Mouse (Mus musculus) kidney, embryonic 14.5 days (tissue): ENCODE measurements at regions not wholly inside any gene's neighbourhood (a gene's known extent, or its start where the extent isn't known, plus 50 kb on each side); places are given as distances from the start of the nearest gene placed in this dataset.

Source experiments
- ATAC-seq: fragments of 200-750 bp; cut with Nextera tagmentation; 2 replicates; pipeline ENCODE4 v1.8.0; 2017; ENCODE audit warnings: moderate number of reproducible peaks, mild to moderate bottlenecking, moderate TSS enrichment, moderate library complexity; ENCODE audit not compliant: low FRiP score, low TSS enrichment
- H3K27ac ChIP-seq: fragments of 300-500 bp; sonication (generic); 2 replicates; pipeline ENCODE4 v1.5.1; 2014; ENCODE audit warnings: low read depth, mild to moderate bottlenecking, low read length, moderate library complexity, mixed read lengths
- H3K27me3 ChIP-seq: fragments of 300-500 bp; sonication (generic); 2 replicates; pipeline ENCODE4 v1.6.1; 2014; ENCODE audit warnings: mild to moderate bottlenecking, low read length; ENCODE audit not compliant: control insufficient read depth, insufficient read depth
- H3K36me3 ChIP-seq: fragments of 300-500 bp; sonication (generic); 2 replicates; pipeline ENCODE4 v1.6.1; 2014; ENCODE audit warnings: low read length, mixed read lengths; ENCODE audit not compliant: control insufficient read depth, insufficient read depth
- H3K4me1 ChIP-seq: fragments of 300-500 bp; sonication (generic); 2 replicates; pipeline ENCODE4 v1.6.1; 2014; ENCODE audit warnings: low read length, mixed read lengths; ENCODE audit not compliant: control insufficient read depth, insufficient read depth
- H3K4me2 ChIP-seq: fragments of 300-500 bp; sonication (generic); replicated peaks from 2 replicates; pipeline ENCODE4 v1.6.1; 2014; ENCODE audit warnings: low read depth, mild to moderate bottlenecking, low read length
- H3K4me3 ChIP-seq: fragments of 300-500 bp; sonication (generic); 2 replicates; pipeline ENCODE4 v1.5.1; 2014; ENCODE audit warnings: mild to moderate bottlenecking, low read length
- H3K9ac ChIP-seq: fragments of 300-500 bp; sonication (generic); 2 replicates; pipeline ENCODE4 v1.6.1; 2014; ENCODE audit warnings: low read depth, mild to moderate bottlenecking, low read length, moderate library complexity
- H3K9me3 ChIP-seq: fragments of 300-500 bp; sonication (generic); 2 replicates; pipeline ENCODE4 v1.6.1; 2016; ENCODE audit warnings: low read length; ENCODE audit not compliant: control insufficient read depth
- WGBS: fragments of 180-500 bp; shearing (Covaris S2); extraction: QIAGEN DNeasy Blood & Tissue Kit; methylation state at CpG from one replicate; pipeline ENCODE4 v1.1.7; 2014; 5-methylcytosine and 5-hydroxymethylcytosine counted together

DNA sequence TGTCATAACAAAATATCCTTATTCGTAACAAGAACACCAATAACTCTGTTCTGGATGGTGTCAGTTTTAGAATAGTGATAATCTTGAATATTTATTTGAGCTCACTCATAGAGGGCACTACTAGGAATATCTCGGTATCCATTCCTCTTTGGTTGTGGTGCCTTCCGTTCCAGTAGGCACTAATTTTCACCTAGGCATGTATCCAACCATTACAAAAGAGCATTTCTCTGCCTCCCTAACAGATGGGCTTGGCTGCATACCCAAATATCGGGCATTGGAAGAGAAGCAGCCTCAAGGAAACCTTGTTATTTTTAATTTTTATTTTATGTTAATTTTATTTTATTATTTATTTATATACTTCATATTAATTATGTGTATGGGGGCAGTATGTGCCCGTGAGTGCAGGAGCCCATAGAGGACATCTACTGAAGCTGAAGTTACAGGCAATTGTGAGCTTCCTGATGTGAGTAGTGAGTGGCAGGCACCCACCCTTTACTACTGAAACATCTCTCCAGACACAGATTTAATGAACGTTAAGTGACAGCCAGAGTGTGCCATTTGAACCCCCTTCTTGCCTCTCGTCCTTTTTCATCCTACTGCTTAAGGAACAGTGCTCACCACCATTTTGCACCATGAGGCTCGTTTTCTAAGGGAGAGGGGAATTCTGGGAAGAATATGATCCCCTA, 111.3 kb upstream of the Cenpe start:
- no peaks in the 10 kb centered on the region for H3K9me3 ChIP-seq
- 83% methylated on average over 8 of the region's 8 CpGs for WGBS

More for the DNA sequence above, 111.3 kb upstream of the Cenpe start:
- H3K27ac ChIP-seq: no peak overlapping the region
- H3K27me3 ChIP-seq: no peaks in the 10 kb centered on the region
- H3K9ac ChIP-seq: no peak overlapping the region
- ATAC-seq: no peak
- no peaks in the 10 kb centered on the region for H3K4me1 ChIP-seq
- H3K4me2 ChIP-seq: no peak overlapping the region
- no peak overlapping the region for H3K4me3 ChIP-seq
- no peaks in the 10 kb centered on the region for H3K36me3 ChIP-seq
